Mouse (Mus musculus) intestine, embryonic 15.5 days (tissue): ENCODE measurements around the gene 1700030J22Rik. TPM values are rescaled to one million over a fixed set of nuclear protein-coding genes. Genes with fewer than 3 reads are reported as not detected.

ENCODE experiments used
- ATAC-seq: fragments of 200-750 bp; cut with Nextera tagmentation; 2 replicates; pipeline ENCODE4 v1.8.0; 2017; ENCODE audit warnings: moderate TSS enrichment, moderate library complexity
- H3K27ac ChIP-seq: fragments of 300-500 bp; sonication (generic); 2 replicates; pipeline ENCODE4 v1.5.1; 2015; ENCODE audit warnings: mild to moderate bottlenecking, inconsistent platforms
- H3K27me3 ChIP-seq: fragments of 300-500 bp; sonication (generic); replicated peaks from 2 replicates; pipeline ENCODE4 v1.6.1; 2015; ENCODE audit warnings: inconsistent platforms
- H3K36me3 ChIP-seq: fragments of 300-500 bp; sonication (generic); 2 replicates; pipeline ENCODE4 v1.6.1; 2015; ENCODE audit warnings: inconsistent platforms
- H3K4me1 ChIP-seq: fragments of 300-500 bp; sonication (generic); replicated peaks from 2 replicates; pipeline ENCODE4 v1.6.1; 2015; ENCODE audit warnings: inconsistent platforms
- H3K4me2 ChIP-seq: fragments of 300-500 bp; sonication (generic); replicated peaks from 2 replicates; pipeline ENCODE4 v1.6.1; 2015; ENCODE audit warnings: mild to moderate bottlenecking, inconsistent platforms
- H3K4me3 ChIP-seq: fragments of 300-500 bp; sonication (generic); replicated peaks from 2 replicates; pipeline ENCODE4 v1.5.1; 2015; ENCODE audit warnings: inconsistent platforms
- H3K9ac ChIP-seq: fragments of 300-500 bp; sonication (generic); 2 replicates; pipeline ENCODE4 v1.6.1; 2015; ENCODE audit warnings: inconsistent platforms
- H3K9me3 ChIP-seq: fragments of 300-500 bp; sonication (generic); 2 replicates; pipeline ENCODE4 v1.6.1; 2016; ENCODE audit warnings: inconsistent platforms
- WGBS: fragments of 180-500 bp; shearing (Covaris S2); methylation state at CpG from one replicate; pipeline ENCODE4 v1.1.7; 2015; 5-methylcytosine and 5-hydroxymethylcytosine counted together
- polyA plus RNA-seq: library from polyadenylated mRNA; unstranded; fragments of >200 nt; fragmentation: Nextera tagmentation; extraction: Ambion mirVana; gene quantifications from 2 replicates; pipeline ENCODE4 v1.2.1, GENCODE M21; 2015

The 1700030J22Rik gene
- polyA plus RNA-seq, 1 experiment from 2014 or later, result 1.3 TPM

GRCm38 (mm10) chr8:116927880-116928279 lies 50.9 kb downstream of the 1700030J22Rik start:
- no peaks in the 10 kb centered on the region for H3K9me3 ChIP-seq
- H3K9ac ChIP-seq, result no peak overlapping the region
- H3K4me3 ChIP-seq, result no peak overlapping the region
- no peaks in the 10 kb centered on the region for H3K27me3 ChIP-seq
- no peak overlapping the region for H3K4me2 ChIP-seq
- ATAC-seq, result no peak
- H3K27ac ChIP-seq, result no peak overlapping the region
- H3K36me3 ChIP-seq, result peaks cover 8% of the 10 kb centered on the region; the same call in 1 of the 2 replicates
- H3K4me1 ChIP-seq, result no peaks in the 10 kb centered on the region
- WGBS, result 88% methylated on average over 9 of the region's 9 CpGs

- peaks cover 10% of the 10 kb centered on the region for H3K4me1 ChIP-seq
- 92% methylated on average over 8 of the region's 8 CpGs for WGBS
Measured at GRCm38 (mm10) chr8:116923526-116923925, 55.2 kb downstream of the 1700030J22Rik start.

GRCm38 (mm10) chr8:116922060-116922757 lies 56.5 kb downstream of the 1700030J22Rik start:
- Histone ChIP-seq H3K4me2 (peak overlapping the region; percentile 66), H3K9me3 (no peaks in the 10 kb centered on the region), H3K27me3 (no peaks in the 10 kb centered on the region), H3K4me1 (peaks cover 10% of the 10 kb centered on the region), H3K27ac (0 out of 2 replicates have a peak overlapping the region, but pooled peaks have one; percentile 78), H3K9ac (peak overlapping the region; percentile 74), H3K4me3 (peak overlapping the region; percentile 90), H3K36me3 (no peaks in the 10 kb centered on the region)
- ATAC-seq, result no peak
- WGBS, result 28% methylated on average over 17 of the region's 17 CpGs

More at GRCm38 (mm10) chr8:116923526-116923925, 55.2 kb downstream of the 1700030J22Rik start:
- H3K27ac ChIP-seq, result no peak overlapping the region
- H3K4me3 ChIP-seq, result no peak overlapping the region
- no peaks in the 10 kb centered on the region for H3K9me3 ChIP-seq
- no peak overlapping the region for H3K9ac ChIP-seq
- H3K27me3 ChIP-seq, result no peaks in the 10 kb centered on the region
- H3K4me2 ChIP-seq, result no peak overlapping the region
- H3K36me3 ChIP-seq, result no peaks in the 10 kb centered on the region
- ATAC-seq, result no peak

DNA sequence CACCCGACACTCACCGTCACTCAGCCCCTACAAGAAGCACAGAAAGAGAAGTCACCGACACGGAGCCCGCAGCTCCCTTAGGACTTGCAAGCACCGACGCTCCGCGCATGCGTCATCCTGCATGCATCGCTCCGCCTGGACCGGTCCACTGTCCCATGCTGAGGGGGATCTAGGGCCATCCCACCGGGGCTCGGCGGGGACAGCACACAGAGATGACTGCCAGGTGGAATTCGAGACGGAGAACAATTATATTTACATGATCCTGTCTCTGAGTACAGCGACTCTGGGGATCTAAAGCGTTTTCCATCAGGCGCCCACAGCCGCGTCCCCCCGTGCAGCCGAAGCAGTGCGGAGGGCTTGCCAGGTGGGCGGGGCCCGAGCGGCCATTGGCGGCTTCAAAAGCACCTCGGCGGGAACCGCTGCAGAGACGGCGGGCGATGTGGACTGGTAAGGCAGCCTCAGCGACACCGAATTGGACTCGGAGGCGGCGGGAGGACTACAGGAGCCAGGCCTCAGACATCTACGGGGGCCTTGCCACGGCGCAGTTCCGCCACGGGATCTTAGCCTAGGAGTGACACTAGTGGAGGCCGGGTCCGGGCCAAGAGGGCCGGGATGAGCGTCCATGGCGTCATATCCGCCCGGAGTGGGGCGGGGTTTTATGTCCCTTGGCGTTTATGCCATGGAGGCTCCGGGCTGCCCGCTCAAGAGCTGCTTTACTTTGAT lies 57.3 kb downstream of the 1700030J22Rik start, which contains the start of the genes Cmc2 and Cenpn:
Gene Cmc2, minus strand, starts transcription at position 119 of the 723 bp plus-strand sequence.
Gene Cenpn, plus strand, starts transcription at position 394 of the 723 bp plus-strand sequence.
- Histone ChIP-seq H3K27me3 (no peaks in the 10 kb centered on the region), H3K27ac (peak within 1 kb of the TSS; percentile 81), H3K9me3 (no peaks in the 10 kb centered on the region), H3K36me3 (no peaks in the 10 kb centered on the region), H3K4me3 (peak within 1 kb of the TSS; percentile 90), H3K4me1 (peaks cover 10% of the 10 kb centered on the region), H3K9ac (peak within 1 kb of the TSS; percentile 74), H3K4me2 (peak within 1 kb of the TSS; percentile 66)
- ATAC-seq, result peak; percentile 98
- under 1% methylated on average over 57 of the region's 57 CpGs for WGBS

DNA sequence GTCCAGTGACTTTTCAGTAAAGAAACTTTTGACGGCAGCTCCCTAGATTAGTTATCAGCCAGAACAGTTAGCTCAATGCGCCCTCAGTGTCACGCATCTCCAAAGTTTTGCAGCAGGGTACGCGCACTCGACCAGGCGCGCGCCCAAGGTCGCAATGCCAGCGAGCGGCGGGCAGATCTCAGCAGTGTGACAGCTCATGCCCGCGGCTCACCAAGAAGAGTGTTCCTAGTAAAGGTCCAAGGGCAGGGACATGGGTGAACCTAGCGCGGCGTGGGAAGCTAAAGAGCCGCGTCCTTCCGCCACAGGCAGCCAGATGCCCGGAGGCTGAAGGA lies 57.8 kb downstream of the 1700030J22Rik start:
- no peaks in the 10 kb centered on the region for H3K27me3 ChIP-seq
- no peaks in the 10 kb centered on the region for H3K36me3 ChIP-seq
- H3K9me3 ChIP-seq, result no peaks in the 10 kb centered on the region
- peaks cover 10% of the 10 kb centered on the region for H3K4me1 ChIP-seq
- H3K9ac ChIP-seq, result peak overlapping the region; percentile 74
- ATAC-seq, result peak; percentile 75
- H3K4me2 ChIP-seq, result peak overlapping the region; percentile 66
- H3K27ac ChIP-seq, result peak overlapping the region; percentile 81
- WGBS, result under 1% methylated on average over 22 of the region's 22 CpGs
- peak overlapping the region; percentile 90 for H3K4me3 ChIP-seq

Other genes with a start within 250 kb of the 1700030J22Rik start
- 5.4 and 6.2 TPM in 2 replicates for gene Cdyl2, start 246.0 kb downstream of the 1700030J22Rik start, polyA plus RNA-seq
- 73.1 and 79.8 TPM in 2 replicates for gene Cmc2, start 57.5 kb downstream of the 1700030J22Rik start, polyA plus RNA-seq
- 24.5 and 29.5 TPM in 2 replicates for gene Cenpn, start 57.2 kb downstream of the 1700030J22Rik start, polyA plus RNA-seq
- 9.5 and 10.2 TPM in 2 replicates for gene Atmin, start 35.6 kb downstream of the 1700030J22Rik start, polyA plus RNA-seq
- 165 and 181 TPM in 2 replicates for gene Gcsh, start 14.6 kb upstream of the 1700030J22Rik start, polyA plus RNA-seq
- gene Pkd1l2, start 103.5 kb upstream of the 1700030J22Rik start, polyA plus RNA-seq, result 0.21 TPM in 1 of 2 replicates, not detected in the other
- gene Bco1, start 116.9 kb upstream of the 1700030J22Rik start, polyA plus RNA-seq, result 1.2 and 1.4 TPM in 2 replicates
- gene Gan, start 179.2 kb upstream of the 1700030J22Rik start, polyA plus RNA-seq, result 2.1 and 2.5 TPM in 2 replicates